Mouse (Mus musculus) B cell, adult (primary cell): ENCODE measurements around the gene Kantr. TPM values are rescaled to one million over a fixed set of nuclear protein-coding genes. Genes with fewer than 3 reads are reported as not detected.

ENCODE experiments used
- total RNA-seq: library from RNA; stranded (reverse); gene quantifications from 4 replicates; pipeline ENCODE4 v1.2.4, GENCODE M21; 2023; ENCODE audit not compliant: inconsistent age

The Kantr gene
- 12.3 to 17.2 TPM (median 12.9 TPM) in 4 replicates for total RNA-seq

DNA sequence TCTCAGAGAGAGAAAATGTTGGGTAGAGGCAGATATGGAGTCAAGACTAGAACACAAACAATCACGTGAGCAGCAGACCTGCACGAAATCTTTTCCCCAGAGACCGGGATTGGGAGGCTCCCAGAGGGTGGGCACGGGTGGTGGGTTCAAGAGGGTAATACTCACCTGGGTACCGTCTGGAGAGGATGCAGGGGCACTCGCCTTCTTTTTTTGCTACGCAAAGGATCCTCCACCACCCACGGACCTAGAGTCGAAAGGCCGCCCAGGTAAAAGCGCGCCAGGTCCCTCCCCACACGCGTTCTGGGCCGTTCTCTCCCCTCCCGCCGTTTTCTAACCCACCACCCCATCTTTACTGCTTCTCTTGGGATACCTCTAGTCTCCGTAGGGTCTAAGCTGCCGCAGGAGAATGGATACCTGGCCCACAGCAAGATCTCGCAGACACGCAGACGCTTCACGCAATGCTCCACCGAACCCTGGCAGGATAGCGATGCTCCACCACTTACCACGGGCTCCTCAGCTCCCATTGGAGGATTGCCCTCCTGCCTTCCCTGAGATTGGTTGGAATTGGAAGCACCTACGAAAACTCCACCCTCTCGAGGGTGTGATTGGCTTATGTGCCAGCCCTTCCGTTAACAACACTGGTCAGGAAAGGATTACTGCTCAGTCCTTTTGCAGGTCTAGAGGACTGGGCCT, at the start of gene Kantr:
Kantr (minus strand) TSS at position 500 of the 693 bp plus-strand sequence.

DNA sequence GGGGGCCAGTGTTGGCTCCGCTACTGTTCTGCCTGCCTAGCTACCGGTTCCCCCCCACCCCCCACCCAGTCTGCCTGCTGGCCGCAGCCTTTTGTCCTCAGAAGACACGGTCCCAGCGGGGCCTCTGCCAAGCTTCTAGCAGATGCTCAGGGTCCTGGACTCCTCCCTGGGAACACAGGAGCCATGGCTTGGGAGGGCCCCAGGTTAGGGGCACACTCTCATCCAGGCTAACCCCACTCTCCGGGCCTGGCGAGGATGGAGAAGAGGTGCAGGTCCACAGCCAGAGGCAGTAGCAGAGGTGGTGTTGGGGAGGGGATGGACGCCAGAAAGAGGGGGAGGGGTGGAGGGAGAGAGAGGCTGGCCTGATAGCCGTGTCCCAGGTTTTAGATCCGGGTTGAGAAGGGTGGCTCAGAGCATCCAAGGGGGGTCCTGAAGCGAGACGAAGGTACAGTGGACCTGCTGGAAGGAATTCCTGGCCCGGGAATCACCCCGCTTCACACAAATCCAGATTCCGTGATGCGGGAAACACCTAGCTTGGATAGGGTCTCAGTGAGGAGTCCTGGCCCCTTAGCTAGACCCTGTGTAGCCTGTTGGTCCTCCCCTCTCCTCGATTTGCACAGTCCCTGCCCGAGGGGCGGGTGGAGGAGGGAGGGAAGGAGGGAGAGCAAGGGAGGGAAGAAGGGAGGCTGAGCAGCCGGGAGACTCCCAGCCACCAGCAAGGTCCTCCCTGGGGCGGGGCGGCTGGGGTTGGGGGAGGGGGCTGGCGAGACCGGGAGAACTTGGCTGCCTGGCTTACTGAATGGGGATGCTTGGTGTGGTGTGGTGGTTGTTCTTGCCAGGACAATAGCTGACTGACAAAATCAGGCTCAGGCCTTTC, 41.3 kb upstream of the Kantr start, which contains the start of gene Gpr173:
Gpr173 (minus strand) TSS at position 308 of the 877 bp plus-strand sequence.

DNA sequence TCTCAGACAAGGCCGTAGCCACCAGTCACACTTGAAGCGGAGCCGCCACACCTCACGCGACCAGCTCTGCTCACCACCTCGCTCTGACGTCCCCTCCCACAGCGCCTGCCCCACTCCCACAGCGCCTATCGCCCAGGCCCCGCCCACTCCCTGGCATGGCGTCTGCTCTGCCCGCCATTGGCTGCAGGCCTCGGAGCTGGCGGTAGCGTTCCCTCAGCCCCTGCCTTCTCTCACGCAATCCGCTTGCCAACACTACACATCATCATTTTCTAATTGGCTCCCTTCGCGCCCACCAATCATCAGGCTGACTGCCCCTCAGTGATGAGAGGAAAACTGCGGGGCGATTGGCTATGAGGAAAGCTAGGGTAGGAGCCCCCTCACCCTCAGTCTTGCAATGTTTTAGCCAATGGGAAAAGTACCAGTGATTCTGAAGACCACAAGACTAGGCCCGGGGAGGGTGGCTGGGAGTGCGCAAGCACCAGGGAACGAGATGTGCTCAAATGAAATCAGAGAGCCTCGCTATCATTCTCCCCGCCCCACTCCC, 15.1 kb upstream of the Kantr start, which contains the start of gene Tspyl2:
Tspyl2 (minus strand) TSS at position 68 of the 544 bp plus-strand sequence.

Other genes starting within 250 kb of the Kantr start
- gene Iqsec2, start 183.2 kb downstream of the Kantr start, total RNA-seq = 1.4 to 4.3 TPM (median 1.7 TPM) in 4 replicates
- 129 to 153 TPM (median 140 TPM) in 4 replicates for gene Kdm5c, start 94.5 kb downstream of the Kantr start, total RNA-seq
- 75.6 to 93.0 TPM (median 90.9 TPM) in 4 replicates for gene Tspyl2, start 14.9 kb upstream of the Kantr start, total RNA-seq
- gene Gpr173, start 41.2 kb upstream of the Kantr start, total RNA-seq = not detected in 4 replicates
- gene Cldn34a, start 235.8 kb upstream of the Kantr start, total RNA-seq = not detected in 4 replicates